16 mouse cellular contexts compared by ENCODE assay signal in the genomic region with DNA sequence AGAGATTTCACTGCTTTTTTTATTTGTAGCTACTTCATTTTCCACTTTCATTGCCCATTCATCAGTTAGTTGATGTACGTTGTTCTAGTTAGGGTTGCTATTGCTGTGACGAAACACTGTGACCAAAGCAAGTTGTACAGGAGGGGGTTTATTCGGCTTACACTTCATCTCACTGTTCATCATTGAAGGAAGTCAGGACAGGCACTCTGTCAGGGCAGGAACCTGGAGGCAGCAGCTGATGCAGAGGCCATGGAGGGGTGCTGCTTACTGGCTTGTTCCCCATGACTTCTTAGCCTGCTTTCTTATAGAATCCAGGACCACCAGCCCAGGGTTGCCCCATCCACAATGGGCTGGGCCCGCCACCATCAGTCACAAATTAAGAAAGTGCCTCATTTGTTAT.
"Had no signal": no experiment of that assay in that cellular context is flagged by ENCODE, and none has a peak within 500 bp of the region (broad histone marks: within the 10 kb centered on the region; RNA-seq: fewer than 3 reads in every experiment).

No protein-coding gene starts in this region.

- H3K27ac ChIP-seq: liver, embryonic 13.5 days; lung, embryonic 15.5 days; macrophage; midbrain, embryonic 13.5 days; neural tube, embryonic 13.5 days had no signal

- H3K9me3 ChIP-seq: liver, embryonic 13.5 days; lung, embryonic 15.5 days; megakaryocyte, embryonic 14.5 days; midbrain, embryonic 13.5 days; neural tube, embryonic 13.5 days had no signal

- DNase-seq: kidney, adult 18-20 months; kidney, postnatal 14 days; left cerebral cortex, postnatal 4 days; liver; liver, embryonic 13.5 days; liver, postnatal 0 days; lung, postnatal 14 days; right cerebral cortex, postnatal 4 days; spleen, adult 18-20 months; thymus, adult 18-20 months; thymus, postnatal 25 days had no signal

- H3K4me2 ChIP-seq: liver, embryonic 13.5 days; lung, embryonic 15.5 days; midbrain, embryonic 13.5 days; neural tube, embryonic 13.5 days had no signal

- H3K4me3 ChIP-seq: liver, embryonic 13.5 days; lung, embryonic 15.5 days; megakaryocyte, embryonic 14.5 days; midbrain, embryonic 13.5 days; neural tube, embryonic 13.5 days had no signal

- ATAC-seq: liver, postnatal 0 days; midbrain, embryonic 13.5 days had no signal

- H3K9ac ChIP-seq: liver, embryonic 13.5 days; liver, postnatal 0 days; lung, embryonic 15.5 days; midbrain, embryonic 13.5 days; neural tube, embryonic 13.5 days had no signal

- H3K4me1 ChIP-seq: liver, embryonic 13.5 days; lung, embryonic 15.5 days; megakaryocyte, embryonic 14.5 days had no signal

- H3K27me3 ChIP-seq: liver, embryonic 13.5 days; lung, embryonic 15.5 days; midbrain, embryonic 13.5 days; neural tube, embryonic 13.5 days had no signal
